Mouse (Mus musculus): ENCODE measurements at regions not wholly inside any gene's neighbourhood (a gene's known extent, or its start where the extent isn't known, plus 50 kb on each side); places are given as distances from the start of the nearest gene placed in this dataset.

- no peaks in the 10 kb centered on the region for H3K9me3 ChIP-seq
- H3K27ac ChIP-seq: no peak overlapping the region
- WGBS: 92% methylated on average over 3 of the region's 3 CpGs
These were observed 80.0 kb downstream of the Tex36 start for GRCm38 (mm10) chr7:133521936-133522335.

DNA sequence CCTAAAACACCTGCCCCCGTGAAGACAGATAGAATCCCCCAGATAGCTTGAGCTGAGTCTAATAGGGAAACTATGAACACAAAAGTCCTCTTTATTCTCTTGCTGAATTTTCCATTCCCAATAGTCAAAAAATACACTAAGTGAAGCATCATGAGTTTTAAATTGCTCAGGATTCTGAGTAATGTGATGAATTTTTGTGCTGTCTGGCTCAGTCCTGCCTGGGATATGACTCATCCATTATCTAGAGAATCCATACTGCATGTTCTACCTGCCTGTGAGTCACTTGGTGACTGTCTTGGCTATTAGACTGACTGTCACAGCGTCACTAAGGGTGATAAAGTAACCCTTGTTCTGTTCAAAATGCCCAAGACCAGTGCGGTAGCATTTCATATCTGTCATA, 83.0 kb downstream of the Tex36 start:
- Histone ChIP-seq H3K27me3 (ENCODE audit: poor library complexity, severe bottlenecking) (no peaks in the 10 kb centered on the region), H3K36me3 (replicated peaks) (no peaks in the 10 kb centered on the region), H3K4me1 (no peaks in the 10 kb centered on the region), H3K4me3 (no peak overlapping the region), H3K27ac (no peak overlapping the region), H3K9me3 (no peaks in the 10 kb centered on the region)
- 93% methylated on average over 3 of the region's 3 CpGs for WGBS
- no peak for DNase-seq (ENCODE audit: extremely low spot score, low spot score)

More at GRCm38 (mm10) chr7:133521936-133522335, 80.0 kb downstream of the Tex36 start:
- Histone ChIP-seq H3K27me3 (ENCODE audit: poor library complexity, severe bottlenecking) (no peaks in the 10 kb centered on the region), H3K4me3 (no peak overlapping the region), H3K36me3 (replicated peaks) (no peaks in the 10 kb centered on the region), H3K4me1 (no peaks in the 10 kb centered on the region)
- DNase-seq (ENCODE audit: extremely low spot score, low spot score): no peak

DNA sequence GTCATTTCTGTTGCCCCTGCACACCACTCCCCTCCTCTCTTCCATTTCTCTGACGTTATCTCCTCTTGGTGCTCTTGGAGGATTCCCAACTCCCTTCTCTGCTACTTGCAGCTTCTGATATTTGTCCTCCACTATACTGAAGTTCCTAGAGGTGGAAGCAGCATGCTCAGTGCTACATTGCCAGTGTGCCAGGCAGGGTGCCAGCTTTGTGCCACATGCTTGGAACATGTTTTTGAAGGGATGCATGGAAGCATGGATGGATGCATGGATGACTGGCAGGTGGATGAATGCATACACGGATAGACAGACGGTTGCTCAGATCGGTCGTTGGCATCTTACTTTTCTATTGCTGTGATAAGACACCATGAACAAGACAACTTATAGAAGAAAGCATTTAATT, 84.4 kb downstream of the Tex36 start:
- Histone ChIP-seq H3K27ac (no peak overlapping the region), H3K36me3 (replicated peaks) (no peaks in the 10 kb centered on the region), H3K4me1 (no peaks in the 10 kb centered on the region), H3K9me3 (no peaks in the 10 kb centered on the region), H3K4me3 (no peak overlapping the region), H3K27me3 (ENCODE audit: poor library complexity, severe bottlenecking) (no peaks in the 10 kb centered on the region)
- no peak for DNase-seq (ENCODE audit: extremely low spot score, low spot score)
- WGBS: 88% methylated on average over 5 of the region's 5 CpGs

GRCm38 (mm10) chr7:133510926-133511325, 91.0 kb downstream of the Tex36 start:
- H3K4me1 ChIP-seq: peaks cover 7% of the 10 kb centered on the region
- no peaks in the 10 kb centered on the region for H3K9me3 ChIP-seq
- WGBS: 72% methylated on average over 5 of the region's 5 CpGs
- H3K36me3 ChIP-seq (replicated peaks): no peaks in the 10 kb centered on the region
- no peak overlapping the region for H3K27ac ChIP-seq
- no peaks in the 10 kb centered on the region for H3K27me3 ChIP-seq (ENCODE audit: poor library complexity, severe bottlenecking)
- no peak for DNase-seq (ENCODE audit: extremely low spot score, low spot score)
- no peak overlapping the region for H3K4me3 ChIP-seq

- peaks cover 7% of the 10 kb centered on the region for H3K4me1 ChIP-seq
- no peaks in the 10 kb centered on the region for H3K36me3 ChIP-seq (replicated peaks)
- DNase-seq (ENCODE audit: extremely low spot score, low spot score): no peak
- WGBS: 53% methylated on average over 4 of the region's 4 CpGs
- H3K4me3 ChIP-seq: no peak overlapping the region
- no peaks in the 10 kb centered on the region for H3K27me3 ChIP-seq (ENCODE audit: poor library complexity, severe bottlenecking)
- no peak overlapping the region for H3K27ac ChIP-seq
- no peaks in the 10 kb centered on the region for H3K9me3 ChIP-seq
These were observed 92.5 kb downstream of the Tex36 start for GRCm38 (mm10) chr7:133509486-133509885.

DNA sequence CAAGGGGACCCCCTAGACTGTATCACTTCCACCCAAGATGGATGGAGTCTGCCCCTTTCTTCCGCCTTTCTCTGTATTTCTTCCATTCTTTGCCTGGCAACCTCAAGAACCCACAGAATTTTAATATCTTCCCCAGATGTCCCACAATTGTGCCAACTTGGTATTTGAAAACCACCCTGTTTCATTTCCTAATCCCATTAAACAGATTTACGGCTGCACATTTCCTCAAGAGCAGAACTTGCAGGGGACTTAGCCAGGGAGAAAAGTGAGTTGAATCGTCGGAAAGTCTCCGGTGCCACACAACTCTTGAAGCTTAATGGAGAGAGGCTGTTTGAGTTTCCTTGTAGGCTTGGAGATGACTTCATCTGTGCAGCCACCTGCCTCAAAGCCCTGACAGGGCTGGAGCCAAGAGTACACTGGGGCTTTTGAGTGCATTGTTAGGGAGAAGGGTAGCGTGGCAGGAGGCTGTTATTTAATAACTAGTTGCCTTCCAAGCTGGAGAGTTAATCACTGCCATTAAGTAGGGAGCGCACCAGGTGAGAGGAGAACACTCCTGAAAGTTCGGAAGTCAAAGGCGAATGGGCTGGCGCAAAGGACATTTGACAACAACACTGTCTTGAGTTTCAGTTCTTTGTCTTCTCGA, 93.5 kb downstream of the Tex36 start:
- Histone ChIP-seq H3K4me3 (no peak overlapping the region), H3K36me3 (replicated peaks) (no peaks in the 10 kb centered on the region), H3K4me1 (peaks cover 7% of the 10 kb centered on the region), H3K27ac (no peak overlapping the region), H3K27me3 (ENCODE audit: poor library complexity, severe bottlenecking) (no peaks in the 10 kb centered on the region), H3K9me3 (no peaks in the 10 kb centered on the region)
- no peak for DNase-seq (ENCODE audit: extremely low spot score, low spot score)
- 80% methylated on average over 11 of the region's 11 CpGs for WGBS

DNA sequence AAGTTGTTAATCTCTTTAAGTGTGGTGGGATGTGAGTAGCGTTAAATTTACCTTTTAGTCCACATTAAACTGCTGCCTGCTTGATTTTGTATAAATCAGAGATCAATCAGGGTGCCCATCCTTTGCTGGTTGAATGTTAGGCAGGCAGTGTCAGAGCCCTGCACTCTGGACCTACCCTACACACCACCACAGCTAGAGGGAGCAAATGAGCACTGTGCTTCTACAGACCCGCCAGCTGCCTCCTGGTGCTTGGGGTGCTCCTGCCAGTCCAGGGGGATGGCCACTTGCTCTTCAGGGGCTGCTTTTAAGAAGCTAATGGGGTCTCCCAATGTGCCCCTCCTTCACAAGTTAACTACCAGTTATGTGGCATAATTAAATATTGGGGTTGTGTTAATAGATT, 96.3 kb downstream of the Tex36 start:
- DNase-seq (ENCODE audit: extremely low spot score, low spot score): no peak
- WGBS: 92% methylated on average over 2 of the region's 2 CpGs
- Histone ChIP-seq H3K36me3 (replicated peaks) (no peaks in the 10 kb centered on the region), H3K27ac (no peak overlapping the region), H3K4me1 (peaks cover 7% of the 10 kb centered on the region), H3K4me3 (no peak overlapping the region), H3K9me3 (no peaks in the 10 kb centered on the region), H3K27me3 (ENCODE audit: poor library complexity, severe bottlenecking) (peaks cover 8% of the 10 kb centered on the region; the same call in 1 of the 2 replicates)

DNA sequence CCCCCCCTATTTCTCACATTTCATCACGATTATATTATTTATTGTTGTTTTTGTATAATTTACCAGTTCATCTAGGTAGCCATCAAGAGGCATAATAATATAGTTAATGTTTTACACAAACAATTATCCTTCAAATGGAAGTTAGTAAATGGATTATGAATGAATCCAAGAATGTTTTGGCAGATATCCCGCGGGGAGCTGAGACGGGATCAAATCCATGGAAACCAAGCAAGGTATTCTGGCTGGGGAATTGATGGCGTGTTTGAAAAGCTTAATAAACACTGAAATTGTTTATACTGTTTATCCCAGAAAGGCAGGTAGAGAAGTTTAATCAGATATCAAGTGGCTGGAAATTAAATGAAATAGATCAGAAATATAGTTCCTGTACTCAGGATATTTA, 98.0 kb downstream of the Tex36 start:
- no peak overlapping the region for H3K27ac ChIP-seq
- H3K27me3 ChIP-seq (ENCODE audit: poor library complexity, severe bottlenecking): peaks cover 8% of the 10 kb centered on the region; the same call in 1 of the 2 replicates
- DNase-seq (ENCODE audit: extremely low spot score, low spot score): no peak
- H3K4me1 ChIP-seq: no peaks in the 10 kb centered on the region; the same call in 1 of the 2 replicates
- no peak overlapping the region for H3K4me3 ChIP-seq
- 91% methylated on average over 5 of the region's 5 CpGs for WGBS
- no peaks in the 10 kb centered on the region for H3K9me3 ChIP-seq
- H3K36me3 ChIP-seq (replicated peaks): no peaks in the 10 kb centered on the region

- no peak overlapping the region for H3K4me3 ChIP-seq
- peaks cover 8% of the 10 kb centered on the region; the same call in 1 of the 2 replicates for H3K27me3 ChIP-seq (ENCODE audit: poor library complexity, severe bottlenecking)
- no peaks in the 10 kb centered on the region; the same call in 1 of the 2 replicates for H3K4me1 ChIP-seq
- H3K36me3 ChIP-seq (replicated peaks): no peaks in the 10 kb centered on the region
- H3K27ac ChIP-seq: no peak overlapping the region
- H3K9me3 ChIP-seq: no peaks in the 10 kb centered on the region
- no peak for DNase-seq (ENCODE audit: extremely low spot score, low spot score)
- WGBS: 73% methylated on average over 4 of the region's 4 CpGs
These were observed 99.2 kb downstream of the Tex36 start for GRCm38 (mm10) chr7:133502731-133503130.

DNA sequence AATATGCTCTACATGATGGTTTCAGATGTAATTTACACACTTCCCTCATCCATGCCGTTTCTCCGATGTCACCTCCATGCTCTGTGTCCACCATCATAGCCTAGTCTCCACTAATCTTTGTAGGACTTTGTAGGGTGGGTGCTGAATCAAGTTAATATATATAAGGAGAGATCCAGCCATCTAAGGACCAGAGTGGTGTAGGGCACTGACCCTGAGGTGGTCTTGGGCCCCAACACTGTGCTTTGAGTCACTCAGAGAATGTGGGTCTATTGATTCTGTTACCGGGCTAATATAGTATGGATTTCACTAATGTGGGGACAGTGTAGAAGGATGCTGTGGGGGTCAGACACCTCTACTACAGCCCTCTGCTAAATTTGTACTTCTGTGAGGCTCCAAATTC, 104.4 kb downstream of the Tex36 start:
- H3K27me3 ChIP-seq (ENCODE audit: poor library complexity, severe bottlenecking): peaks cover 8% of the 10 kb centered on the region; the same call in 1 of the 2 replicates
- H3K4me3 ChIP-seq: no peak overlapping the region
- no peaks in the 10 kb centered on the region for H3K9me3 ChIP-seq
- H3K27ac ChIP-seq: no peak overlapping the region
- H3K4me1 ChIP-seq: peaks cover 24% of the 10 kb centered on the region
- WGBS: 95% methylated on average over 3 of the region's 3 CpGs
- H3K36me3 ChIP-seq (replicated peaks): no peaks in the 10 kb centered on the region
- no peak for DNase-seq (ENCODE audit: extremely low spot score, low spot score)

GRCm38 (mm10) chr7:133494982-133495550, 106.9 kb downstream of the Tex36 start:
- Histone ChIP-seq H3K9me3 (no peaks in the 10 kb centered on the region), H3K4me3 (no peak overlapping the region)
- DNase-seq (ENCODE audit: extremely low spot score, low spot score): no peak

DNA sequence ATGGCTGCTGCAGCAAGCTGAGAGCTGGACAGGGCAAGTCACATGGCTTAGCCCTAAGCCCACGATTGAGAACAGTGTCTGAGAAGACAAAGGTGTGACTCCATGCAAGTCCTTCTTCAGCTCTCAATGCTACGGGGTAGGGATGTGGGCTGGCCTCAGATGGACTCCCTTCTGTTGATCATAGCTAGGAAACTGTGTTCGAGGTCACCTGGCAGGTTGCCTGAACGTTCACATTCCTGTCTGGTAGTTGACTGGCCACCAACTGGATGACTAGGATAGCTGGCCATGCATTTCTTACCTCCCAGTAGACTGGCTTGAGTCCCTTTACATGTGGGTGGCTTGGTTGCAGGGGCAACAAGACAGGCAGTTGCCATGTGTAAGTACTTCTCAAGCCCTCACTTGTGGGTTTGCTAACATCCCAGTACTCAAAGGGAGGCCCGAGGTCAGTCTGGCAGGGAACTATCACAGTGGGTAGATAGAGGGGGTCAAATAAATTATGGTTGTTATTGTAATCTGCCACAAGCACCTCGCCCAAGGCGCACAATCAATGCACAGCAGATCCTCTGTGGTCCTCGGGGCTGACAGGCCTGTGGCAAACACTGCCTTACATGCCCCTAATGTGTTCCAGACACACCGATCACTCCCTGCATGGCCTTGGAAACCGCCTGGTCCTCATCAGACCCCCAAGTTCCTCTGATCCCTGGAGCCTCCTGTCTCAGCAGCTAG, 107.5 kb downstream of the Tex36 start:
- Histone ChIP-seq H3K27ac (peak overlapping the region; percentile 48), H3K4me1 (peaks cover 27% of the 10 kb centered on the region), H3K4me3 (no peak overlapping the region), H3K27me3 (ENCODE audit: poor library complexity, severe bottlenecking) (0 out of 2 replicates have a peak, but pooled peaks cover 5% of the 10 kb centered on the region), H3K9me3 (no peaks in the 10 kb centered on the region), H3K36me3 (replicated peaks) (no peaks in the 10 kb centered on the region)
- DNase-seq (ENCODE audit: extremely low spot score, low spot score): peak; percentile 36
- WGBS: 79% methylated on average over 10 of the region's 10 CpGs

More at GRCm38 (mm10) chr7:133494982-133495550, 106.9 kb downstream of the Tex36 start:
- H3K4me1 ChIP-seq: peaks cover 27% of the 10 kb centered on the region
- WGBS: 58% methylated on average over 8 of the region's 8 CpGs
- H3K27ac ChIP-seq: peak overlapping the region; percentile 48
- 0 out of 2 replicates have a peak, but pooled peaks cover 5% of the 10 kb centered on the region for H3K27me3 ChIP-seq (ENCODE audit: poor library complexity, severe bottlenecking)
- H3K36me3 ChIP-seq (replicated peaks): no peaks in the 10 kb centered on the region

DNA sequence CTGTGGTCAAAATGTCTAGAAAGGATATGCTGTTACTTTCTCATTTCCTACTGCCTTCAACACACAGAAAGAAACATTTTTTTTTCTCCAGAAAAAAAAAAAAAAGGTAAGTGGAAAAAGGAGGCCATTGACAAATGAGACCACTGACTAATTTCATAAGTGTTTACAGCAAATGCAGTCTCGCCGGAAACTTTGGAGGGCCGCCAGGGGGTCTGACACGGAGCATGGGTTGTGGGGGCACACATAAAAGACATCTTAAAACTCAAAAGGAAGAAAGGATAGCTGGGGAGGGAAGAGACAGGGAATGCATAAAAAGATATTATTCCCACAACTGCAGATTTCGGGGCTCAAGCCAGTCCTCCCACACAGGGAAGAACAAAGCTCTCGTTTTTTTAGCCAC, 109.3 kb downstream of the Tex36 start:
- Histone ChIP-seq H3K4me1 (peaks cover 35% of the 10 kb centered on the region), H3K27ac (no peak overlapping the region), H3K36me3 (replicated peaks) (no peaks in the 10 kb centered on the region), H3K27me3 (ENCODE audit: poor library complexity, severe bottlenecking) (0 out of 2 replicates have a peak, but pooled peaks cover 5% of the 10 kb centered on the region), H3K4me3 (no peak overlapping the region), H3K9me3 (no peaks in the 10 kb centered on the region)
- WGBS: 76% methylated on average over 6 of the region's 6 CpGs
- DNase-seq (ENCODE audit: extremely low spot score, low spot score): no peak

Data from forebrain, embryonic 10.5 days (tissue).